Mouse (Mus musculus): ENCODE measurements around the gene Apaf1.
A peak's percentile ranks its signal among the peaks of the same experiment; 100 is the strongest.

The Apaf1 gene

DNA sequence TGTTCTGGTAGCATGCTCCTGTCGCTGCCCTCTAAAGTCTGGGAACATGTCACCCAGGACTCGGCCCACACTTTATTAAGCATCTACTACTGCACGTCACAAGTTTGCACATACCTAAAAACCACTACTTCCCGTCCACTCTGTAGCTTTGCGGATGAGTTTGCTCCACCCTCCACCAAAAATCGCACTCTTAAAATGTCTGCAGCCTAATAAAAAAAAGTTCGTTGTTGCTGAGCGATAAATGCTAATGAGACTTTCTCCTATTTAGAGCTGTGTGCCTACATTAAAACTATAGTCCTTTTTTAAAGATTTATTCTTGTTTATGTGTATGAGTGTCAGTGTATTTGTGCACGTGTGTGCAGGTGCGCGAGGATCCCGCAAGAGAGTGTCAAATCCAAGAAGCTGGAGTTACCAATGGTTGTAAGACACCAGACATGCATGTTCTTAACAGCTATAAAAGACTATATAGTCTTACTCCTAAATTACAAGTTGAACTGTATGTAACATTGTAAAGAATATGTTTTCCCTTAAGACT lies 890 bp upstream of the Apaf1 start:
- no peak for DNase-seq (ENCODE audit: extremely low spot score, low read depth, low spot score)

DNA sequence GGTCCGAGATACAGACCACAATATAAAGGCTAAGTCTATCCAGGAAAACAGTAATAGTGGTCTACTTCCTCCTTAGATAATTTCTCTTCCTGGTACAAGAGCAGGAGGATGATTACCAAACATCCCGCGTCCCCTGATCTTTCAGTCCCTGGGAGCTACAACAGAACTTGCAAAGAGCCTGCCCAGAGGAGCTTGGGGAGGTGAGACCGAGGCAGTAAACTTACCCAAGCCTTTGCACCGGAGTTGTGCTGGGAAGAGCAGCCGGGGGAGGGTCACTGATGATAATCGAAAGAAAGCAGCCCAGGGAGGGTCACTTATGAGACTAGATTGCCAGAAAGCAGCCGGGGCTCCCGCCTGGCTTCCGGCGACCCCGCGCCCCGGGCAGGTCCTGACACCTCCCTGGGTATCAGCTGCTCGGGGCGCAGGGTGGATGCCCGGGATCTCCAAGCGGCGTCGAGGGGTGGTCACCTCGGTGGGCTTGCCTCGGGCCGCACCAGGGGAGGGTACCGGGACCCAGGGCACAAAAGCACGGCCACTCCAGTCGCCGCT lies 537 bp downstream of the Apaf1 start:
- DNase-seq (ENCODE audit: extremely low spot score, low read depth, low spot score): no peak

GRCm38 (mm10) chr10:91080540-91080939 lies 2.0 kb downstream of the Apaf1 start:
- no peak for DNase-seq (ENCODE audit: extremely low spot score, low read depth, low spot score)

DNA sequence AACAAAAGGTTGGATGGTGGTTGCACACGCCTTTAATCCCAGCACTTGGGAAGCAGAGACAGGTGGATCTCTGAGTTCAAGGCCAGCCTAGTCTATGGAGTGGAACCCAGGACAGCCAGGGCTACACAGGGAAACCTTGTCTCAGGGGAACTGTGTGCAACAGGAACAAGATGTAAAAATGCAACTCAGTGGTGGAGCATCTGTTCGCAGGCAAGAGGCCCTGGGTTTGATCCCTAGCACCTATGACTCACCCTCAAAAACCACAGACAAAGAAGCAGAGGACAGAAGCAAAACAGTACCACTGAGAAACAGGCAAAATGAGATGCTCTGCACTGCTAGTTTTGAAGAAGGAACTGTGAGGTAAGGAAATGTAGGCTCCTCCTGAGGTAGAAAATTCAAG lies 5.9 kb downstream of the Apaf1 start:
- DNase-seq (ENCODE audit: extremely low spot score, low read depth, low spot score): no peak

GRCm38 (mm10) chr10:91073345-91073744 lies 9.2 kb downstream of the Apaf1 start:
- DNase-seq (ENCODE audit: extremely low spot score, low read depth, low spot score): no peak

- no peak for DNase-seq (ENCODE audit: extremely low spot score, low read depth, low spot score)
These were observed 10.8 kb downstream of the Apaf1 start for GRCm38 (mm10) chr10:91071768-91072167.

GRCm38 (mm10) chr10:91062355-91062754 lies 20.2 kb downstream of the Apaf1 start:
- DNase-seq (ENCODE audit: extremely low spot score, low read depth, low spot score): no peak

- no peak for DNase-seq (ENCODE audit: extremely low spot score, low read depth, low spot score)
These were observed 21.8 kb downstream of the Apaf1 start for GRCm38 (mm10) chr10:91060742-91061141.

GRCm38 (mm10) chr10:91052734-91053133 lies 29.8 kb downstream of the Apaf1 start:
- DNase-seq (ENCODE audit: extremely low spot score, low read depth, low spot score): no peak

DNA sequence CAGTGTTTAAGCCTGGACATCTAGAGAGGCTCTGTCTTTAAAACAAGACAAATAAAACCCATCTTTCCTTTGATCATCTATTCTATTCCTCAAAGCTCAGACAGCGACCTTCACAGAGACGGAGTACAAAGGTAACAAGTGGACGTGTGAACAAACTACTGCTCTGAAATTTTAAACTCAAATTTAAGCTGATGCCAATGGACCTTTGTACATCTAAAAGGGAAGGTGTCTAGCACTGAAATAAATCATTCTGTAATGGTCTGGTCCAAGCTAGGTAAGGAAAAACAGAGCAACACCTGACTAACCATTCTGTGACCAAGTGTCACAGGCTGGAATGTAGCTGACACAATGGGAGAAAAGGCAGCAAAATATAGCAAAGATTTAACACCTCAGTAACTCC lies 31.4 kb downstream of the Apaf1 start:
- DNase-seq (ENCODE audit: extremely low spot score, low read depth, low spot score): no peak

DNA sequence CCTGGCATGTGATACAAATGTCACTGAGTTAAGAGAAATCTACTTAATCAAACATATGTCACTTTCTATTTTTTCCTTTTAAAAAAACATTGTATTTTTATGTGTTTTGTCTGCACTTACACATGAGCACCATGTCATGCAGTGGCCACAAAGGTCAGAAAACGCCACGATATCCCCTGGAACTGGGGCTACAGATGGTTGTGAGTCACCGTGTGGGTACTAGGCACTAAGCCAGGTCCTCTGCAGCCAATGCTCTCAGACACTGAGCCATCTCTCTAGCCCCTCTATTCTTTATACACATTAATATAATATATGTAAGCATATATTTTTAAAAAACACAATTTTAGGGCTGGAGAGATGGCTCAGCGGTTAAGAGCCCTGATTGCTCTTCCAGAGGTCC lies 32.9 kb downstream of the Apaf1 start:
- no peak for DNase-seq (ENCODE audit: extremely low spot score, low read depth, low spot score)

- peak; percentile 68 for DNase-seq (ENCODE audit: extremely low spot score, low read depth, low spot score)
These were observed 48.6 kb downstream of the Apaf1 start for GRCm38 (mm10) chr10:91033942-91034341.

DNA sequence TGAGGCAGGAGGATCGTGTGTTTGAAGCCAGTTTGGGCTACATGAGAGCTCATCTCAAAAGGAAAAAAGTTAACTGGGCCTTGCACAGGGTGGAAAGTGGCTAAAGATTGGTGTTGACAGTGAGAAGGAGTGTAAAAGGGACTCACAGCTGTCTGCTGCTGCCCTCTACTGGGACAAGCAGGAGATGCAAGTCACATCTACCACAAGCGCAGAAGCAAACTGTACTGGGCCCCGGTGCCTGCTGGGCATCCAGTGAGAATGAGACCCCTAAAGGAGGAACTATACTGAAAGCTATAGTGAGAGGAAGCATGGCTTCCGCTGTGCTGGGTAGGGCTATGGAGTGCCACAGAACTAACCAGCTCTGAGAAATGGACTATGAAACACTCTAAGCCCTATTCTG lies 50.2 kb downstream of the Apaf1 start:
- DNase-seq (ENCODE audit: extremely low spot score, low read depth, low spot score): peak; percentile 31

DNA sequence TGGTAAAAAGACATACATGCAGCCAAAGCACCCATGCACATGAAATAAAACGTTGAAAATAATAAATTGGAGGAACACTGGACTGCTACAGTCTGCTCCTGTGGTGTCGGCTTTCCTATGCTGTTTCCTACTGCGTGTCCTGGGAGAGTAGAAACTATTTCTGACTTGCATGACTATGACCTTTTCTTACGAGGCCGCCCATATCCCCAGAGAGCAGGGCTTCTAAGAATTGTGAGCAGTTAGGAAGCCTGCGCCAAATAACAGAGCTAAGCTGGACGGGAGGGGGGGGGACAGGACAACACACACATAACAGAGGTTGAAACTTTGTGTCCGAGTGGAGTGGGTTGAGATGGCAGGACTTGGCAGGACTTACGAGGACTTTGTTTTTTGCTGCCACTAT lies 51.4 kb downstream of the Apaf1 start:
- no peak for DNase-seq (ENCODE audit: extremely low spot score, low read depth, low spot score)

DNA sequence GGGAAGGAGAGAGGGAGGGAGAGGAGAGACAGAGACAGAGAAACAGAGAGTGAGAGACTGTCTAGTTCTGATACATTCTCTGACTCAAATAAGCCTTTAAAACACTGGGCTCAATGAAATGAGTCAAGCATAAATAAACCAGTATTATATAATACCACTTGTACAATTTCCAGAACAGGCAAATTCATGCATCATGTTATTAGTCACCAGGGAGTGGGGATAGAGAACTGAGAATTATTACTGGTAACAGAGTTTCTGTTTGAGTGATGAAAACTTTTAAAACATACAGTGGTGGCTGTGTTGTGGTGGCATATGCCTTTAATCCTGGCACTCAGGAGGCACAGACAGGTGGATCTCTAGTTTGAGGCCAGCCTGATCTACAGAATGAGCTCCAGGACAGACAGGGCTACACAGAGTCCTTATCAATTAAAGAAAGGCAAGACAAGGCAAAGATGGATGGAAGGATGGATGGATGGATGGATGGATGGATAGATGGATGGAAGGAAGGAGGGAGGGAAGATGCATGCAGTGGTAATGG lies 53.5 kb downstream of the Apaf1 start:
- no peak for DNase-seq (ENCODE audit: extremely low spot score, low read depth, low spot score)

DNA sequence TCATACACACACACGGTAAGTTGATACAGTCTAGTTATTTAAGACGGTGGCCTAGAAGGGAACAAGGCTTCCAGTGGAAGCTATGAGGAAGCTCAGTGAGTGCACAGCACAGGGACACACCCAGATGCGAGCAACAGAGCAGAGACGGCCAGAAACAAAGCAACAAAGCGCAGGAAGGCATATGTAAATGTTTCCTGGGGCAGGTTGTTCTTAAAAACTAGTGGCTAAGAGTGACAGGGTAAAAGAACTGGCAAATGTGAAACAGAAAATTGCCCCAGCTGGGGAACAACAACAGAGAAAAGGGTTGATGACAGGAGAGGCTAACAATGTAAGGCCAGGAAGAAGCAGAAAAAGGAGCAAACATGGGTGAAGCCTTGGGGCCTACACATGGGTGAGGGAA lies 54.6 kb downstream of the Apaf1 start:
- no peak for DNase-seq (ENCODE audit: extremely low spot score, low read depth, low spot score)

DNA sequence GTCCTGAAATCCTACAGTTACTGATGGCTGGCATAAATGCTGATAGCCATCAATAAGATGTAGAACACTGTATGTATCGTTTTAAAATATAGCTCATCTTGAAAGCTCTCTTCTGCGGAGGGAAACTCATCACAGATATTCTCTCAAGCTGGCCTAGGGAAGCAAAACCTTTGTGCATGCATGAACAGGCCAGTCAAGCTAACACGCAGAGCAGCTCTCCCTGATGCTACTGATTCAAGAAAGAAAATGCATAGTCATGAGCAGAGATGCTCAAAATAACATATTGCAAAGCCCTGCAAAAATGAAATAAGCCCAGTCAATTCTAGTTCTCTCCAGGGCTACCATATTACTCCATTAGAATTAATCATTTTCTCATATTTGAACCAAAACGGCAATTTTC lies 55.1 kb downstream of the Apaf1 start:
- no peak for DNase-seq (ENCODE audit: extremely low spot score, low read depth, low spot score)

GRCm38 (mm10) chr10:91005858-91006538 lies 76.6 kb downstream of the Apaf1 start:
- DNase-seq (ENCODE audit: extremely low spot score, low read depth, low spot score): no peak

DNA sequence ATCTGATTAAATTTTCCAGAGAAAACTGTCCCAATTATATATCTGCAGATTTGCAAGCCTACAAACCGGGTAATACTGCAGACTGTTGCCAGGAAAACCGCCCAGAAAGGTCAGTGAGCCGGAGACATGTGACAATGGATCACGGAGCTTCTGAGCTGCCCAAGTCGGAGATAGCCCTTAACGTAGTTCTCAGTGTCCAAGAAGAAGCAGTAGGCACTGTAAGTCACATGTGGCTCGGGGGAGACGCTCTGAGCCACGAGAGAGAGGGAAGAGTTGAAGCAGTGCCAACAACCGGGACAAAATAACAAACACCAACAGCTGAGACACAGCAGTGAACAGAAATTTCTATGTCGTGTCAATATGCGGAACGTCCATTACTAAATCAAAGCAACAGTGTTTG lies 81.1 kb downstream of the Apaf1 start:
- no peak for DNase-seq (ENCODE audit: extremely low spot score, low read depth, low spot score)

DNA sequence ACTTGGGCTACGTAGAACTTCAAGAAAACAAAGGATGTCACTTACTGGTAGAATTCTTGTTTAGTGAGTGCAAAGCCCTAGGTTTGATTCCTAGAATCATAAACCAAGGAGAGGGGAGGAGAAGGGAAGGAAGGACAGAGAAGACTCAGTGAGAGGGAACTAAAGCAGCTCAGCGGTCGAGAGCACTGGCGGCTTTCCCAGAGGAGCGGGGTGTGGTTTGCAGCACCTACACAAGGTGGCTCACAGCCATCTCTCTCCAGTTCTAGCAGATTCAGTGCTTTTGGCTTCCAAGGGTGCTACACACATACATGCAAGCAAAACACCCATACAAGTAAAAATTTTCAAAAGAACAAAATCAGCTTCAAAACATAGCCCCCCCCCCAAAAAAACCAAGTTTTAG lies 82.7 kb downstream of the Apaf1 start:
- DNase-seq (ENCODE audit: extremely low spot score, low read depth, low spot score): no peak

DNA sequence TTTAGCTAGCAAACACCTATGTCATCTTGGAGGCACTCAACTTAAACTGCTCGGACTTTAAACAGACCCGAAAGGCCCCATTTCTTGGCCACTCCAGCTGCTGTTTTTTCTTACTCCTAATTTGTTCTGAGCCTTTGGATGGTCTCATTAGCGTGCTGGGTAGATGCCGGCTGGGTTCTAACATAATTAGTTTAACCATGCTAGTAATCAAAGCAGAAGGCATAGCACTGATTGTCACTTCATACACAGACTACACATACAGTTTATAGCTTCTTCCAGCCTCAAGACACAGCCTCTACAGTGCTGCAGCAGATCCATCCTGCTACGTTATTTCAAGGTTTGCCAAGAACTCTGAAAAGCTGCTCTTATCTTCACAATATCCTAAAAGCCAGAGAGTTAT lies 88.7 kb downstream of the Apaf1 start:
- no peak for DNase-seq (ENCODE audit: extremely low spot score, low read depth, low spot score)

DNA sequence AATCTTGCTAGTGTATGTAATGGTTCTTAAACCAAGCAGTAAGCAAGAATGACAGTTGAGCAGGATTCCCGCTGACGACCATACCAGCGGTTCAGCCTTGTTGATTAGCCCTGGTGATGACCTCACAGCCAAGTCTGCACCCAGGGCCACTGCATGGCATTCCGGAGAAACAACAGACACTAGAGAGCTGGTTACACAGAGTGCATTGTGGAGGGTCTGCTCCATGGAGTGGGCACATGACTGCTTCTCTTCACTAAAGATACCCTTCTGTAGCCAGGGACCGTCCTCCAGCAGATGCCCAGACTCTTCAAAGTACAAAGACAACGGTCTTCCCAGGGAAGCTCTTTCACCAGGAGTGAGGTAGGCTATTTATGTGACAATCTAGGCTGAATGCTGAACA lies 90.3 kb downstream of the Apaf1 start:
- DNase-seq (ENCODE audit: extremely low spot score, low read depth, low spot score): no peak

GRCm38 (mm10) chr10:90990340-90990739 lies 92.2 kb downstream of the Apaf1 start:
- no peak for DNase-seq (ENCODE audit: extremely low spot score, low read depth, low spot score)

Data from hindlimb bud, embryonic 11.5 days (tissue).